Mouse (Mus musculus): Measurements from ENCODE around the gene Dtl.

GRCm38 (mm10) chr1:191557109-191557508, 18.2 kb downstream of the Dtl start:
- TF ChIP-seq CTCF (IDR thresholded peaks at IDR 0.05; ENCODE audit: control insufficient read depth, insufficient read depth, insufficient replicate concordance, low read depth, low read length), result no peak
- no peak for TF ChIP-seq POLR2A (IDR thresholded peaks at IDR 0.05; ENCODE audit: control insufficient read depth, low read depth, low read length)

Measured in testis, adult 2 months (tissue).